Mouse (Mus musculus): ENCODE data around the gene Aifm3.

DNA sequence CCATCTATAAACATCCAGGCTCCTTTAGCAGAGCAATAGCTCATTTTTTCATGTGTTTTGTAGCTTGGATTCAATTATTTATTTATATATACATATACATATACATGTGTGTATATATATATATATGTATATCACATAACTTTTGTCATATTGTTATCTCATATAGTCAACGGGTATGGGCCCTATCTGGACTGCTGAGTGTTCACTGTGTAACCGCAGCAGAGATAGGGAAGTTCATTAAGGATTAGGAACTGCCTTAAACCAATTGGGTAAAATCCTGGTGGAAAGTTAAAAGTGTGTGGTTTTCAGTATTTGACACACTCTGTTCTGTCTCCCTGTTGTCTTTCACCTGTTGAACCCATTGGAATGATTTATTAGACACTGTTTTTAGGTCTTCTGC, 7.9 kb upstream of the Aifm3 start:
- TF ChIP-seq GATA1 (IDR thresholded peaks at IDR 0.05; ENCODE audit: borderline replicate concordance, low read length) (no peak), FLI1 (IDR thresholded peaks at IDR 0.05; ENCODE audit: low read length) (no peak)

Data from megakaryocyte, embryonic 14.5 days (primary cell).